Mouse (Mus musculus): ENCODE data around the gene Megf8.
A peak's percentile ranks its signal among the peaks of the same experiment; 100 is the strongest.

Gene Megf8

GRCm38 (mm10) chr7:25279076-25279860 lies 37.7 kb upstream of the Megf8 start:
- DNase-seq (ENCODE audit: low spot score in 2 of 2) = peak; percentile 86 to 94

DNA sequence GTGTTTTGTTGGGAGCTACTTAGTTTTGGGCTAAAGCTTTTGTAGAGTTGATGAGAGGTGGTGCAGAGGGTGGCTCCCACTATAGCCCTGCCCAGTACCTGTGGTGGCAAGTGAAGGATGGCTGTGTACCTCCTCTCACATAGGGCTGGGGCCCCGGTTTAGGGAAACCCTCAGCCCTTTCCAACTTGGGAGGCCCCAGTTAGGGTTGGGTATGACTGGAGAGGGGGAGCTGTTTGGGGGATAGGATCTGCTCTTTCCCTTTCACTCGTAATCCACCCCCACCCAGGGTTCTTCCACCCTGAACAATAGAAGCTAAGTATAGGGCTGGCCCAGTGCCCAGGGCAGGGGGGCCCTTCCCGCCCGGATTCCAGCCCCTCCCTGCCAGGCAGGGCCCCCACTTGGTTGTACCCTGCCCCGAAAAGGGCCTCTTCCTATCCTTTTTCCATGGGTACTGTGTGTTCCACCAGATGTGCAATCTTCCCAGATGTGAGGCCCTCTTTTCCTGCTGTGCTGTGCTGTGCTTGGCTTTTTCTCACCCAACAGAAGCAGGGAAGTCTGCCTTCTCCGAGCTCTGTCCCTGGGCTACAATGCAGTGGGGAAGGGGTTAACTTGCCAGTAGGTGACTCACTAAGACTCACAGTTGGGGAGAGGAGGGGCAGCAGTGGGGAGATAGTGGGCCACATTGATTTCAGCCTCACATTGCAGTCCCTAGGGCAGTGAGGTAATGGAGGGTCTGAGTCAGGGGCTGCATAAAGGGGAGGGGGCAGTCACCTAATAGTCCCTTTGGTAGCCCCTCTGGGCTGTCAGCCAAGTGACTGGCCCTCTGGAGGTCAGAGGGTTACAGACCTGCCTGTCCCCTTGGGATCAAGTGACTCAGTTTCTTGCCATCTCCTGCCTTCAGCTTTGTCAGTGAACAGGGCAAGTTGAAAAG lies 36.8 kb upstream of the Megf8 start:
- peak in 1 of 2 experiments; percentile 59 for DNase-seq (ENCODE audit: low spot score in 2 of 2)

- no peak for DNase-seq (ENCODE audit: low spot score in 2 of 2)
Observed at GRCm38 (mm10) chr7:25281166-25281733, 35.7 kb upstream of the Megf8 start.

DNA sequence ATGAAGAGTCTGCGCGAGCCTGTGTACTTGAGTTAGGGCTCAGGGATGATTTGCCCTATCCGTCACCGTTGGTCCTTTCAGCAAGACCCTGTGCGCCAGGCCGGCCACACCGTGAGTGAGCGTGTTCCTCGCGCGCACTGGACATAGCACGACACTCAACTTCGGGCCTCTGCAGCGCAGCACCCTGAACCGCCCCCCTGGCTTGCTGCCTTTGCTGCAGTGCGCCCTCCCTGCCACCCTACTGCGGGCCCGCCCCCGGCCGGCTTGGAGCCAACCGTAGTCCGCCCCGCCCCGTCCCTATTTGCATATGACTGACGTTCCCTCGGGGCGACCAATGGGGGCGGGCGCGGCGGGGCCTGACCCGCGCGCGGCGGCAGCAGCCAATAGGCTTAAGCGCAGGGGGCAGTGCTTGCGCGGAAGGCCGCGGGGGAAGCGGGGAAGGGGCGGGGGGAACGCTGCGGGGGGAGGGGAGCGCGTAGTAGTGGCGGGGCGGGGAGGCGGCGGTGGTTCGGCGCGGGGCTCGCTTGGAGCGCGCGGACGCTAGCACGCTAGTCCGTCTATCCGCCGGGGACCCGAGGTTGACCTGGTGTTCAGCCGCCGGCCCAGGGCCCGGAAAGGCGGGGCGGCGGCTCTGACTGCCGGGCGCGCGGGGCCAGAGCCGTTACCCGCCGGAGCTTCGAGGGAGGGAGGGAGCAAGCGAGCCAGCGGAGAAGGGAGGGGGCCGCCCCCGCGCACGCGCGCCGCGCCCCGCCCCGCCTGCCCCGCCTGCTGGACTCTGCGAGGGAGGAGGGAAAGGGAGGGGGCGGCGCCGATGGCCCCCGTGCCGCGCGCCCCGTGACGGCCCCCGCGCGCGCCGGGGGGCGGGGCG lies 35.0 kb upstream of the Megf8 start:
- peak; percentile 93 to 96 for DNase-seq (ENCODE audit: low spot score in 2 of 2)

GRCm38 (mm10) chr7:25282731-25283211 lies 34.2 kb upstream of the Megf8 start:
- no peak for DNase-seq (ENCODE audit: low spot score in 2 of 2)

GRCm38 (mm10) chr7:25283637-25284036 lies 33.3 kb upstream of the Megf8 start:
- no peak for DNase-seq (ENCODE audit: low spot score in 2 of 2)

- DNase-seq (ENCODE audit: low spot score in 2 of 2) = no peak
Observed at GRCm38 (mm10) chr7:25284171-25284570, 32.8 kb upstream of the Megf8 start.

DNA sequence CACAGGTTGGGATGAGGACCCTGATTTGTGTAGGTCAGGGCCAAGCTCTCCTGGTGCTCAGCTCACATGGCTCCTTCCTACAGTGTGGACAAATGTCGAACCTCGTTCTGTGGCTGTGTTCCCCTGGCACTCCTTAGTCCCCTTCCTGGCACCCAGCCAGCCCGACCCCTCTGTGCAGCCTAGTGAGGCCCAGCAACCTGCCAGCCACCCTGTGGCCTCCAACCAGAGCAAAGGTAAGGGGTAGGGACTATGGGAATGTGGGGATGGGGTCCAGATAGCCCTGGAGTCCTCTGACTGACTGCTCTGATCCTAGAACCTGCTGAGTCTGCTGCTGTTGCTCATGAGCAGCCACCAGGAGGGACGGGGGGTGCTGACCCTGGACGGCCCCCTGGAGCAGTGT lies 32.2 kb upstream of the Megf8 start:
- DNase-seq (ENCODE audit: low spot score in 2 of 2) = no peak

- DNase-seq (ENCODE audit: low spot score in 2 of 2) = no peak
Observed at GRCm38 (mm10) chr7:25285511-25286238, 31.3 kb upstream of the Megf8 start.

DNA sequence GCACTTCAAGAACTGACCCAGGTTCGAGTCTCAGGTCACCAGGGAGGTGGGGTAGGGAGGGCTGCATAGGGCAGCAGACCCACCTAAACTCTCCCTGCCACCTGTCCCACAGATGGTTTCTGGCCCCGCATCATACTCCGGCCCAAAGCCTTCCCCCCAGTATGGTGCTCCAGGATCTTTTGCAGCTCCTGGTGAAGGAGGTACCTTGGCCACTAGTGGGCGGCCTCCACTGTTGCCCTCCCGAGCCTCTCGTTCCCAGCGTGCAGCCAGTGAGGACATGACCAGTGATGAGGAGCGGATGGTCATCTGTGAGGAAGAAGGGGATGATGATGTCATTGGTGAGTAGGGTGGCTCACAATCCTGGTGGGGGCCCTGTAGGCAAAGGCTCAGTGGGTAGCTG lies 30.0 kb upstream of the Megf8 start:
- no peak for DNase-seq (ENCODE audit: low spot score in 2 of 2)

DNA sequence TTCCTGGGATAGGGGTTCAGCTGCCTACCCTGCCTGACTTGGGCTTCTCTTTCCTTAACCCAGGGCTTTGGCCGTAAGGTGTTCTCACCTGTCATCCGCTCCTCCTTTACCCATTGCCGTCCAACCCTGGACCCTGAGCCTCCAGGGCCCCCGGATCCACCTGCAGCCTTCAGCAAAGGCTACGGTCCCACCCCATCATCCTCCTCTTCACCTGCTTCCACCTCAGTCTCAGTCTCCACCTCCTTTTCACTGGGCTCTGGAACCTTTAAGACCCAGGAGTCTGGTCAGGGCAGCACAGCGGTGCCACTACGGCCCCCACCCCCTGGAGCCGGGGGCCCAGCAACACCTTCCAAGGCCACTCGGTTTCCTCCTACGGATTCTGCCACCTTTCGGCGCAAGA lies 29.0 kb upstream of the Megf8 start:
- no peak for DNase-seq (ENCODE audit: low spot score in 2 of 2)

DNA sequence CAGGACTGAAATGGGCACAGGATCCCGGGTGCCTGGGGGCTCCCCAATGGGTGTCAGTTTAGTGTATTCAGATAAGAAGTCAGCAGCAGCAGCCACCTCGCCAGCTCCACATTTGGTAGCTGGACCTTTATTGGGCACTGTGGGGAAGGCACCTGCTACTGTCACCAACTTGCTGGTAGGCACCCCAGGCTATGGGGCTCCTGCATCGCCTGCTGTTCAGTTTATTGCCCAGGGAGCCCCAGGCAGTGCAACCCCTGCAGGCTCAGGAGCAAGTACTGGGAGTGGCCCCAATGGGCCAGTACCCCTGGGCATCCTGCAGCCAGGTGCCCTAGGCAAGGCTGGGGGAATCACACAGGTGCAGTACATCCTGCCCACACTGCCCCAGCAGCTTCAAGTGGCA lies 28.2 kb upstream of the Megf8 start:
- DNase-seq (ENCODE audit: low spot score in 2 of 2) = no peak

- DNase-seq (ENCODE audit: low spot score in 2 of 2) = no peak
Observed at GRCm38 (mm10) chr7:25289925-25290324, 27.0 kb upstream of the Megf8 start.

DNA sequence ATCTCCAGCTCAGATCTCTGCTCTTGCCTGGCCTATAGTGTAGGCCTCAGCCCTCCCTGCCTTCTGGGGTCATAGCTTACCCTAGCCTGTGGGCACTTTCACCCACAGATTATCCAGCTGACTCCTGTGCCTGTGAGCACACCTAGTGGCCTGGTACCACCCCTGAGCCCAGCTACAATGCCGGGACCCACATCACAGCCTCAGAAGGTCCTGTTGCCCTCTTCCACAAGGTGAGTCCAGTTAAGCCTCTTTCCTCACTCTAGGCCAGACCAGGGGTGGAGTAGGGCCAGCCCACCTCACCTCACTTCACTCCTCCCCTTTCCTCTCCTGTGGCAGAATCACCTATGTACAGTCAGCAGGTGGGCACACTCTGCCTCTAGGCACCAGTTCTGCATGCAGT lies 26.5 kb upstream of the Megf8 start:
- no peak for DNase-seq (ENCODE audit: low spot score in 2 of 2)

DNA sequence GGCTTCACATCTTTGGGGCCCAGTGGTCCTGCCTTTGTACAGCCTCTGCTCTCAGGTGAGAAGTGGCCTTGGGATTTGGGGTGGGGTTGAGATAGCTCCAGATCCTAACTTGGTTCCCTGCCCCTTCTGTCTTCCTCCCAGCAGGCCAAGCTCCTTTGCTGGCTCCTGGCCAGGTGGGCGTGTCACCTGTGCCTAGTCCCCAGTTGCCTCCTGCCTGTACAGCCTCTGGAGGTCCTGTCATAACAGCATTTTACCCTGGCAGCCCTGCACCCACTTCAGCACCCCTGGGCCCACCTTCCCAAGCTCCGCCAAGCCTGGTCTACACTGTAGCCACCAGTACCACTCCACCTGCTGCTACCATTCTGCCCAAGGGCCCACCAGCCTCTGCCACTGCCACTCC lies 26.1 kb upstream of the Megf8 start:
- no peak for DNase-seq (ENCODE audit: low spot score in 2 of 2)

DNA sequence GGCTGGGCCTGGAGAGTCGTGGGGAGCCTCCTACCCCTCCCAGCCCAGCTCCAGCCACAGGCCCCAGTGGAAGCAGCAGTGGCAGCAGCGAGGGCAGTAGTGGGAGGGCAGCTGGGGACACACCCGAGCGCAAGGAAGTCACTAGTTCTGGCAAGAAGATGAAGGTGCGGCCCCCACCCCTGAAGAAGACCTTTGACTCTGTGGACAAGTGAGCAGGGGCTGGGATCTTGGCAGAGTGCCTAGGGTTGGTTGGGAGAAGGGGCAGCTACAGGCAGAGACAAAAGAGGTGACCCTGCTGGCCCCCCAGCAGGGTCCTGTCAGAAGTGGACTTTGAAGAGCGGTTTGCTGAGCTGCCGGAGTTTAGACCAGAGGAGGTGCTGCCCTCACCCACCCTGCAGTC lies 24.9 kb upstream of the Megf8 start:
- no peak for DNase-seq (ENCODE audit: low spot score in 2 of 2)

DNA sequence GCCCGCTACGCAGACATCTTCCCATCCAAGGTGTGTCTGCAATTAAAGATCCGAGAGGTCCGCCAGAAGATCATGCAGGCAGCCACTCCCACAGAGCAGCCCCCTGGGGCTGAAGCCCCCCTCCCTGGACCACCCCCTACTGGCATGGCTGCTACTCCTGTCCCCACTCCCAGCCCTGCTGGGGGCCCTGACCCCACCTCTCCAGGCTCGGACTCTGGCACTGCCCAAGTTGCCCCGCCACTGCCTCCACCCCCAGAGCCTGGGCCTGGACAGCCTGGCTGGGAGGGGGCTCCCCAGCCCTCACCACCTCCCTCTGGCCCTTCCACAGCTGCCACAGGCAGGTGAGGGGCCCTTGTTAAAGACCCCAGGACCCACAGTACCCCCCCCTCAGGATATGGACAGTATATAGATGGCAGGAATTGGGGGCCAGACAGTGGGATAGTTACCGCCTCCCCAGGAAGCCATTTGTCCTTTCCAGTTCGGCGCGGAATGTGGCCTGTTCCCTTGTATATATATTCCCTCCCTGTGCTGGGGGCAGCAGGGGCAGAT lies 23.7 kb upstream of the Megf8 start:
- DNase-seq (ENCODE audit: low spot score in 2 of 2) = no peak

DNA sequence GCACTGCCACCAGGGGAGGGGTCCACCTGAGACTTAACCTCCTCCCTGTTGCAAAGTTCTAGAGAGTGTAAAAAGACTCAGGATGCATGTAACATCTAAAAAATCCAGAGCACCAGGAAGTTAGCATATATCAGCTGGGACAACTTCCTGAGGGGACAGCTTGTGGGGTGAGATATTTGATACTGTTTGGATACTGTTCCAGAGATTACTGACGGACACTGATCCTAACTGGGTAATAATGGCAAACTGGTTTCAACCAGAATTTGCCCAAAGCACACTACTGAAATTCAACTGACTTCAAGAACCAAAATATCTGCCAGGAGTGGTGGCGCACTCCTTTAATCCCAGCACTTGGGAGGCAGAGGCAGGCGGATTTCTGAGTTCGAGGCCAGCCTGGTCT lies 22.5 kb upstream of the Megf8 start:
- no peak for DNase-seq (ENCODE audit: low spot score in 2 of 2)

GRCm38 (mm10) chr7:25294960-25295722 lies 21.8 kb upstream of the Megf8 start:
- no peak for DNase-seq (ENCODE audit: low spot score in 2 of 2)

All from left cerebral cortex, adult 9 months (tissue).